Mouse (Mus musculus) CH12.LX (cell line): ENCODE results near the gene Srp9. TPM values are rescaled to one million over a fixed set of nuclear protein-coding genes. Genes with fewer than 3 reads are reported as not detected.

Experiments
- DNase-seq: peaks from one replicate; pipeline ENCODE4 v3.0.0-alpha.2; 2013; ENCODE audit errors: extremely low read depth
- H3K27ac ChIP-seq: 2 replicates; pipeline ENCODE4 v1.5.1; 2012; ENCODE audit warnings: low read depth, mild to moderate bottlenecking, control low read depth, moderate library complexity; ENCODE audit not compliant: insufficient read depth
- H3K27me3 ChIP-seq: replicated peaks from 2 replicates; pipeline ENCODE3; 2012; ENCODE audit warnings: inconsistent platforms
- H3K36me3 ChIP-seq, 2 experiments: replicated peaks in 1 of 2; 2 replicates each; pipeline versions ENCODE3 to v1.6.1; 2012; ENCODE audit warnings: inconsistent platforms in 1 of 2, low read length in 1 of 2, mild to moderate bottlenecking in 1 of 2, mixed read lengths in 1 of 2, moderate library complexity in 1 of 2; ENCODE audit not compliant: control insufficient read depth in 1 of 2, insufficient read depth in 1 of 2
- H3K4me1 ChIP-seq, 2 experiments: 2 replicates each; pipeline ENCODE4 v1.6.1; 2012; ENCODE audit warnings: inconsistent platforms in 1 of 2, moderate library complexity in 1 of 2; ENCODE audit not compliant: insufficient read depth in 2 of 2, control insufficient read depth in 1 of 2
- H3K4me2 ChIP-seq: 2 replicates; pipeline ENCODE4 v1.6.1; 2012; ENCODE audit warnings: low read depth, mild to moderate bottlenecking, control low read depth; ENCODE audit not compliant: poor library complexity, insufficient read depth, severe bottlenecking
- H3K4me3 ChIP-seq, 3 experiments: fragments of 150-350 bp in 1 of 3; sonication (generic) in 1 of 3; replicated peaks in 1 of 3; 2 replicates each; pipeline versions ENCODE3 to v1.5.1; 2011 to 2012; ENCODE audit warnings: low read depth in 2 of 3, low read length in 2 of 3, mild to moderate bottlenecking in 2 of 3, moderate library complexity in 2 of 3, control low read depth in 1 of 3, improper control_type of control experiment in 1 of 3, inconsistent platforms in 1 of 3, mixed read lengths in 1 of 3; ENCODE audit not compliant: poor library complexity in 1 of 3
- H3K79me2 ChIP-seq: replicated peaks from 2 replicates; pipeline ENCODE4 v1.6.1; 2012; ENCODE audit warnings: mild to moderate bottlenecking, moderate library complexity; ENCODE audit not compliant: control insufficient read depth, poor library complexity, insufficient read depth, severe bottlenecking; ENCODE audit errors: extremely low read depth
- H3K9ac ChIP-seq: 2 replicates; pipeline ENCODE4 v1.6.1; 2012; ENCODE audit warnings: low read depth, mild to moderate bottlenecking, control low read depth, moderate library complexity; ENCODE audit not compliant: insufficient read depth
- H3K9me3 ChIP-seq: replicated peaks from 2 replicates; pipeline ENCODE3; 2012; ENCODE audit warnings: low read length, inconsistent platforms, mixed read lengths
- CHD2 ChIP-seq: IDR thresholded peaks from 2 replicates; pipeline ENCODE4 v1.6.1; 2011; ENCODE audit warnings: low read length, improper control_type of control experiment
- EP300 ChIP-seq: IDR thresholded peaks from 2 replicates; pipeline ENCODE4 v1.6.1; 2011; ENCODE audit warnings: low read length, improper control_type of control experiment
- ETS1 ChIP-seq: conservative IDR thresholded peaks from 2 replicates; pipeline ENCODE4 v1.6.1; 2012; ENCODE audit warnings: low read depth, mild to moderate bottlenecking, inconsistent platforms, low read length, improper control_type of control experiment, moderate library complexity
- GABPA ChIP-seq: IDR thresholded peaks from 2 replicates; pipeline ENCODE4 v1.6.1; 2012; ENCODE audit warnings: low read depth, low read length, improper control_type of control experiment, inconsistent platforms; ENCODE audit not compliant: insufficient replicate concordance
- HCFC1 ChIP-seq: IDR thresholded peaks from 2 replicates; pipeline ENCODE4 v1.6.1; 2012; ENCODE audit warnings: low read depth, mild to moderate bottlenecking, inconsistent platforms, low read length, improper control_type of control experiment
- JUND ChIP-seq: conservative IDR thresholded peaks from 2 replicates; pipeline ENCODE4 v1.6.1; 2011; ENCODE audit warnings: low read depth, low read length, improper control_type of control experiment
- MEF2A ChIP-seq: IDR thresholded peaks from 2 replicates; pipeline ENCODE4 v1.6.1; 2014; ENCODE audit warnings: low read depth, mild to moderate bottlenecking, inconsistent platforms, low read length, improper control_type of control experiment, borderline replicate concordance
- PAX5 ChIP-seq: IDR thresholded peaks from 2 replicates; pipeline ENCODE4 v1.6.1; 2012; ENCODE audit warnings: low read length, inconsistent platforms, mixed read lengths
- POLR2A ChIP-seq: IDR thresholded peaks from 2 replicates; pipeline ENCODE4 v1.6.1; 2011; ENCODE audit warnings: low read depth, mild to moderate bottlenecking, improper control_type of control experiment, low read length
- POLR2AphosphoS2 ChIP-seq: IDR thresholded peaks from 2 replicates; pipeline ENCODE4 v1.6.1; 2011; ENCODE audit warnings: low read depth, low read length, improper control_type of control experiment
- RAD21 ChIP-seq: IDR thresholded peaks from 2 replicates; pipeline ENCODE4 v1.6.1; 2011; ENCODE audit warnings: low read depth, mild to moderate bottlenecking, low read length, improper control_type of control experiment, moderate library complexity
- RCOR1 ChIP-seq: conservative IDR thresholded peaks from 2 replicates; pipeline ENCODE4 v1.6.1; 2012; ENCODE audit warnings: low read depth, mild to moderate bottlenecking, inconsistent platforms, low read length, improper control_type of control experiment
- TBP ChIP-seq: conservative IDR thresholded peaks from 2 replicates; pipeline ENCODE4 v1.6.1; 2011; ENCODE audit warnings: low read depth, low read length, improper control_type of control experiment
- USF1 ChIP-seq: IDR thresholded peaks from 2 replicates; pipeline ENCODE4 v1.6.1; 2014; ENCODE audit warnings: low read depth, mild to moderate bottlenecking, inconsistent platforms, low read length, improper control_type of control experiment
- ZMIZ1 ChIP-seq: IDR thresholded peaks from 2 replicates; pipeline ENCODE4 v1.6.1; 2012; ENCODE audit warnings: low read depth, mild to moderate bottlenecking, inconsistent platforms, low read length, improper control_type of control experiment
- ZNF384 ChIP-seq: IDR thresholded peaks from 2 replicates; pipeline ENCODE4 v1.6.1; 2012; ENCODE audit warnings: low read depth, low read length, improper control_type of control experiment, inconsistent platforms
- dilution Hi-C: fragments of 300-500 bp; cut with MboI; formaldehyde crosslinking; loops from 2 replicates; pipeline ENCODE4 v1.14.3; 2020; ENCODE audit warnings: low sequenced_read_pairs; ENCODE audit not compliant: extremely low pct_unique_long_range_greater_than_20kb, extremely low pct_ligation_motif_present
- in situ Hi-C: fragments of 300-500 bp; cut with MboI; formaldehyde crosslinking; loops from 3 replicates; pipeline ENCODE4 v1.14.3; 2019; ENCODE audit warnings: low sequenced_read_pairs, low pct_ligation_motif_present, low pct_unique_long_range_greater_than_20kb, mixed read lengths
- polyA plus RNA-seq: library from polyadenylated mRNA; unstranded; fragments of >175 nt; gene quantifications from 2 replicates; pipeline ENCODE4 v1.2.1, GENCODE M21; 2012; ENCODE audit warnings: low read depth; ENCODE audit not compliant: insufficient read length
- total RNA-seq, 2 experiments: library from RNA; depleted of rRNA; stranded (reverse); fragments of 300-350 nt in 1 of 2; fragments of >200 nt in 1 of 2; gene quantifications; 2 replicates each; pipeline ENCODE4 v1.2.3; 2012 to 2014

Gene Srp9
- total and polyA plus RNA-seq, 3 experiments = 135 to 221 (median 138) TPM

GRCm38 (mm10) chr1:182107251-182107650, 17.3 kb upstream of the Srp9 start:
- DNase-seq = no peak
- in situ Hi-C loops = no loop called here

GRCm38 (mm10) chr1:182108397-182109099, 16.0 kb upstream of the Srp9 start:
- Histone ChIP-seq H3K4me2 (no peak overlapping the region), H3K9me3 (no peaks in the 10 kb centered on the region), H3K79me2 (no peaks in the 10 kb centered on the region), H3K36me3 (no peaks in the 10 kb centered on the region), H3K27ac (no peak overlapping the region), H3K9ac (no peak overlapping the region), H3K4me1 (peaks cover 47 to 68% of the 10 kb centered on the region in 2 experiments), H3K27me3 (no peaks in the 10 kb centered on the region), H3K4me3 (no peak overlapping the region)
- in situ Hi-C loops = no loop called here
- dilution Hi-C loops = no loop called here
- no peak for TF ChIP-seq POLR2AphosphoS2
- no peak for TF ChIP-seq GABPA
- no peak for TF ChIP-seq ETS1
- TF ChIP-seq EP300 = no peak
- TF ChIP-seq ZMIZ1 = no peak
- no peak for TF ChIP-seq PAX5
- TF ChIP-seq CHD2 = no peak
- TF ChIP-seq RAD21 = no peak
- TF ChIP-seq HCFC1 = no peak
- TF ChIP-seq ZNF384 = no peak
- no peak for DNase-seq

More at GRCm38 (mm10) chr1:182107251-182107650, 17.3 kb upstream of the Srp9 start:
- Histone ChIP-seq H3K9ac (no peak overlapping the region), H3K36me3 (no peaks in the 10 kb centered on the region), H3K9me3 (no peaks in the 10 kb centered on the region), H3K27ac (no peak overlapping the region), H3K4me2 (no peak overlapping the region), H3K4me3 (no peak overlapping the region), H3K79me2 (no peaks in the 10 kb centered on the region), H3K4me1 (peaks cover 48 to 67% of the 10 kb centered on the region in 2 experiments), H3K27me3 (no peaks in the 10 kb centered on the region)
- dilution Hi-C loops = no loop called here
- TF ChIP-seq RAD21 (no peak), USF1 (no peak), TBP (no peak), POLR2A (no peak), JUND (no peak), MEF2A (no peak), RCOR1 (no peak), PAX5 (no peak)
